Mouse (Mus musculus): ENCODE measurements around the gene Hamp2.
A peak's percentile ranks its signal among the peaks of the same experiment; 100 is the strongest.

Gene Hamp2

DNA sequence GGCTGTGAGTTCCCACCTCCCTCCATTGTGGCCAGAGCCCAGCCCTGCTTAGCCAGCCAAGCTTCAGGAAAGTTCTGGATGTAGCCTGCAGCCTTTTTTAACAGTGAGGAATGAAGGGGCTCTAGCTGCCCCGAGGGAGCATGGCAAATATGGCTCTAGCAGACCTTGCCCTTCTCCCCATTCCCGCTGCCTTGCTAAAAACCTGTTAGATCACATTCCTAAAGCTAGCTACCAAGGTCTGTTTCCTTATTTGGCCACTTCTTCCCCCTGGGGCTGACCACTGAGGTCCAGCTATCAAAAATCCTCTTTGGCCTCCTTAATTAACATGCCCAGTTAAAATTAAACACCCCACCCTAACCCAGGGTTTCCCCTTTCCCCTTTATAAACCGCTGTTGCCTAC, 32.0 kb downstream of the Hamp2 start:
- no peak for DNase-seq (ENCODE audit: low read depth, low spot score)

DNA sequence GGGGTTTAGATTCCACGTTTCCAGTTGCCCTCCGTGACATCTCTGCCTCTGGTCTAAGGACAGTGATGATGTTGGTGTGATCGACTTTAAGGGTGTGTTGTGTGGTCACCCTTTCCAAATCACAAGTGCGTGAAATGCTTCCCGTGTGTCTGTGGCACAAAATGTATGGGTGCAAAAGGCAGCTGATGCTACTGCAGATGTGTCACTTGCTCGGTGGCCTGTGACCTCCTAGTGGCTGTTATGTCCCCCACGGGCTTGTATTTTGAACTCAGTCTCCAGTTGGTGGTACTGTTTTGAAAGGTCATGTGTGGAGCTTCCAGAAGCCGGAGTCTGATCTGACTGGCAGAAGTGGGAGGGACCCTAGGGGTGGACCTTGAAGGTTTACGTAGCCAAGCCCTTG, 32.7 kb downstream of the Hamp2 start:
- DNase-seq (ENCODE audit: low read depth, low spot score), result no peak

GRCm38 (mm10) chr7:30890681-30891080, 33.8 kb downstream of the Hamp2 start:
- DNase-seq (ENCODE audit: low read depth, low spot score), result no peak

GRCm38 (mm10) chr7:30888786-30889185, 35.7 kb downstream of the Hamp2 start:
- DNase-seq (ENCODE audit: low read depth, low spot score), result no peak

DNA sequence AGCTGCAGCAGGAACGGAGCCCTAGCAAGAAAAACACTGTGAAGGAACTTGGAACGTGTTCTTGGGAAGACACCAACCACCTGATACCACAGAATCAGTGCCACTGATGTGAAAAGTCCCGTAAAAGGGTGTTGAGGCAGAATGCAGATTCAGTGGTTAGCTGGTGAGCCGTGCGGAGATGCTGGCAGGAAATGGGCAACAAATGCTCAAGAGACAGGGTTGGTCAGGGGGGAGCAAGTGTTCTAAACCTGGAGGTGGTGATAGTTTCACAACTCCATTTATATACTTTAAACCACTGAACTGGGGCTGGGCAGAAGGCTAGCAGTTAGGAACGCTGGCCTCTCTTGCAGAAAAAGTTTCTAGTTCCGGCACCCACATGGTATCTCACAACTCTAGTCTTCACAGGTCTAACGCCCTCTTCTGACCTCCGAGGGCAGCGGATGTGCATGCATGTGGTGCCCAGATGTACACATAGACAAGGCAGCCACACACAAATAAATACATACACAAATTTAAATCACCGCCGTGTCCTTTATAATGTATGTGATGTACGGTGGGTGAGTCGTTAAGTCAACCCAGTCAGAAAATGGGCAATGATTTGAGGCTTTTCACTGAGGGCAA, 36.8 kb downstream of the Hamp2 start:
- no peak for DNase-seq (ENCODE audit: low read depth, low spot score)

GRCm38 (mm10) chr7:30886852-30887251, 37.6 kb downstream of the Hamp2 start:
- no peak for DNase-seq (ENCODE audit: low read depth, low spot score)

- DNase-seq (ENCODE audit: low read depth, low spot score), result no peak
These were observed 40.4 kb downstream of the Hamp2 start for GRCm38 (mm10) chr7:30884047-30884446.

GRCm38 (mm10) chr7:30881367-30881766, 43.1 kb downstream of the Hamp2 start:
- no peak for DNase-seq (ENCODE audit: low read depth, low spot score)

GRCm38 (mm10) chr7:30880176-30880575, 44.3 kb downstream of the Hamp2 start, which contains the start of gene Cd22:
Cd22 (minus strand) TSS chr7:30880342.
- no peak for DNase-seq (ENCODE audit: low read depth, low spot score)

- no peak for DNase-seq (ENCODE audit: low read depth, low spot score)
These were observed 45.5 kb downstream of the Hamp2 start for GRCm38 (mm10) chr7:30878950-30879349.

- DNase-seq (ENCODE audit: low read depth, low spot score), result peak; percentile 45
These were observed 51.4 kb downstream of the Hamp2 start for GRCm38 (mm10) chr7:30873083-30873482.
